Mouse (Mus musculus) adrenal gland (tissue): Measurements from ENCODE around the gene Kif5a.
"Not testable (repeated sequence)": the region's sequence is repeated elsewhere in the genome, so short reads cannot be mapped to it uniquely, and the experiment has no call there.

Experiments
- intact Hi-C: fragments of 180-260 bp; cut with DNase I; formaldehyde crosslinking; loops from one replicate; pipeline ENCODE4 v1.15.1; 2025

Kif5a gene

DNA sequence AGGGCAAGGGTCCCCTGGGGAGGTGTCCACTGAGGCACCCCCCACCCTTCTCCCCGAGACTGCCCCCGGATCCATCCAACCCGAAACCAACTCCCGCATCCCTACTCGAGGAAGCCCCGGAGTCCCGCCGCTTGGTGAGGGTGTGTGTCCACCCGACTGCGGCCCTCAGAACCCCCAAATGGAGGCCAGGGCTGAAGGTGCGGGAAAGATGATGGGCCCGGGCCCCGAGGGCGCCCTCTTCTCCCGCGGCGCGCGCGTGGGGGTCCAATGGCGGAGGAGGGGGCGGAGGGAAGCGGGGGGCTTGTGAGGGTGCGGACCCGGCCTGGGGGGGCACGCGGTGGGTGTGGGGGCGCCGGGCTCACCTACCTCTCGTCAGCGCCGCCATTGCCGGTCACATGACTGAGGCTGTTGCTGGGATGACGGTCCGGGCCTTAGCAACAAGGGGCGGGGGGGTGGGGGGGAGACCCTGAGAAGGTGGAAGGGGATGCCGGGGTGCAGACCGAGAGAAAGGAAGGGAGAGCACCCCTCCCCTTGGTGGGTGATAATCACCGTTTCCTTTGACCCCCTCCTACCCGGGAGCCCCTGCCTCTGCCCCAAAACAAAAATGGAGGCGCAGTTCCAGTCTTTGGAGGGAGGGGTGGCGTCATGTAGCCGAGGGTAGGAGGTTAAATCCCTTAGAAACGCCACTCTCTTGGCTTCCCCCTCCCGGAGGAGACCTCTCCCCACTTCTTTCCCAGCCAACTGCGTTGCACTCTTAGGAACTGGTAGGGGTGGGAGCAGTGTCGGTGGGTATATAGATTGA is 67.6 kb downstream of the Kif5a start, which contains the start of gene Dtx3:
TSS of gene Dtx3 (minus strand) at position 401 of the 802 bp plus-strand sequence.
- intact Hi-C loops: no loop called here

- intact Hi-C loops: no loop called here
Observed at GRCm38 (mm10) chr10:127194428-127195327, 68.5 kb downstream of the Kif5a start.

DNA sequence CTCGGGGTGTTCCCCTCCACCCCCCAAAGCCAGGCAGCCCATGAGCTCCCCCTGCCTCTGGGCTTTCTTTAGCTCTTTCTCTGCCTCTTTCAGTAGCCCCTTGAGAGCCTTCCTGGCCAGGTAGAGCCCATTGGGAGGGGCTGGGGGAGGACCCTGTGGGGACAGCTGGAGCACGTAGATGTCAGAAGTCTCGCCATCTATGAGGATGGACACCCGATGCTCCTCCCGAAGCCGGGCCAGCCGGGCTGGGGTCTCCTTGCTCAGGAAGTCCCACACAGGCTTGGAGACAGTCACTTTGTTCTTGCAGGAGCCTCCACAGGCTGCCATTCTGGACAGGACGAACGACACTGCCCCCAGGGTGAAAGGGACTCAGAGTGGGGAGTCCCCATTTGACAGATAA is 70.1 kb downstream of the Kif5a start:
- intact Hi-C loops: no loop called here

DNA sequence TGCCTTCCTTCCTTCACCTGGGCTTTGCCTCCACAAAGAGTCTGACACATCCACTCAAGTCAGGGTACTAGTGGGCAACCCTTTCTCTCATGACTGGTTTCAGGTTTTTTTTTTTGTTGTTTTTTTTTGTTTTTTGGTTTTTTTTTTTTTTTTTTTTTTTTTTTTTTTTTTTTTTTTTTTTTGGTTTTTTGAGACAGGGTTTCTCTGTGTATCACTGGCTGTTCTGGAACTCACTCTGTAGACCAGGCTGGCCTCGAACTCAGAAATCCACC is 71.2 kb downstream of the Kif5a start:
- intact Hi-C loops: not testable (repeated sequence)

- intact Hi-C loops: no loop called here
Observed at GRCm38 (mm10) chr10:127191191-127192056, 71.7 kb downstream of the Kif5a start.

DNA sequence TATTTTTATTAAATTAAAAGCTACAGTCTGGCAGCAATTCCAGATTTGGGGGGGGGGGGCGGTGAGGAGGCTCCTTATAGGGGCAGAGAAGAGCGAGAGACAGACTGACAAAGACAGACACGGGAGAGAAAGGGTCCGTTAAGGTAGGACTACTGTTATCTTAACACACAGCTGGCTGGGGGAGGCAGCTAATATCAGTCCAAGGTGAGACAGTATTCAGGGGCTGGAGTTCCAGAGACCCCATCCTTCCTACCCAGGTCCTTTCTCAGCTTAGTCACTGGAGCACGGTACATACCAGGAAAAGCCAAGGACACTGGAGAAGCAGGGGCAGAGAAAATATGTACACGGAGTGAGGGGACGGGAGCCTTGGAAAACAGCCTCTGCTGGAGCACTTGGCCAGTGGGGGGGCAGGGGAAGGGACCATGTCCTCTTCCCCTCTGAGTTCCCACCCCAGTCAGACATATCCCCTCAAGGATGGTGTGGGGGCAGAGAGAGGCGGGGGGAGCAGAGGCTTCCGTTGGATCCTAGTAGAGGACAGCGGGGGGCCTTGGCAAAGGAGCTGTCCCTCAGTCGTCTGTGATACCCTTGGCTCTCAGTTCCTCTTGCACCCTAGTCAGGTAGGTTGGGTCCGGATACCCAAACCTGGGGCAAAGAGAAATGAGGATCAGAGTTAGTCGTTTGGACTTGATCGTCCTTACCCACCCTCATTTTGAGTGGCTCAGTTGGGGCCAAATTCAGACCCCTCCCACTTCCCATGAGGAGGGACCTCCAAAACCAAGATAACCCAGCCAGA is 72.6 kb downstream of the Kif5a start:
- intact Hi-C loops: no loop called here

GRCm38 (mm10) chr10:127189651-127190381 is 73.3 kb downstream of the Kif5a start, which contains the start of gene Arhgef25:
TSS of gene Arhgef25 (minus strand) at chr10:127190083.
- intact Hi-C loops: no loop called here

DNA sequence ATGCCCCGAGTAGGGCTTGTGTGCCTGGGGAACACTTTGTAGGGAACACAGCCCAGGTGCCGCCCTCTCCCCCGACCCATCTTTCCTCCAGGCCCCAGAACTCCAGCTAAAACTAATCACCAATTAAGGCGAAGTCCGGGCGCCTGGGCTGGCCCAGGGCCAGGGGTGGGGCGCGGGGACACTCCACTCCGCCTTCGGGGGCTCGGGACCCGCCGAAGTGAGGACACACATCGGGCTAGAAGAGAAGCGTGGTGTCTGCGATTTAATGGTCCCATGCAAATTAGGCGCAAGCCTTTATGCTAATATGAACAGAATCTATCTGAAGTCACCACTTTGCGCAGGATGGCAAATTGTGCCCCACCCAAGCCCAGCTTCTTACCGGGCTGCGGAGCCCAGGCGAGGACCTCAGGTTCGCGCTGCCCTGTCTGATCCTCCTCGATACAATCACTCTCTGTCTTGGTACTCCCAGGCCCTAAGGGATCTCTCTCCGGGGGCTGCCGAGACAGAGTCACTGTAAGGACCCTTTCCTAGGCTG is 74.0 kb downstream of the Kif5a start:
- intact Hi-C loops: no loop called here

- intact Hi-C loops: no loop called here
Observed at GRCm38 (mm10) chr10:127188465-127189115, 74.6 kb downstream of the Kif5a start.

GRCm38 (mm10) chr10:127188079-127188453 is 75.1 kb downstream of the Kif5a start:
- intact Hi-C loops: no loop called here

- intact Hi-C loops: no loop called here
Observed at GRCm38 (mm10) chr10:127187371-127188078, 75.6 kb downstream of the Kif5a start.

DNA sequence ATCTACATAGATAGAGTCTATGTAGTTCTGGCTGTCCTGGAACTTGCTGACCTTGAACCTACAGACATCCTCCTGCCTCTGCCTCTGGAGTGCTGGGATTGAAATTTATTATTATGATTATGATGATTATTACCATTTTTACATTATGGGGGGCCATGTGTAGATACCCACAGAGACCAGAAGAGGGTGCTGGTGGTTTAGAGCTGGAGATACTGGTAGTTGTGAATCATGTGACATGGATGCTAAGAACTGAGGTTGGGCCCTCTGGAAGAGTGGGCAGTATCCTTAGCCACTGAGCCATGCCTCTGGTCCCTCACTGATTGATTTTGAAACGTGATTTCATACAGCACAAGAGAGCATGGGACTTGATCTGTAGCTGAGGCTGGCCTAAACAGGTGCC is 76.7 kb downstream of the Kif5a start:
- intact Hi-C loops: no loop called here

DNA sequence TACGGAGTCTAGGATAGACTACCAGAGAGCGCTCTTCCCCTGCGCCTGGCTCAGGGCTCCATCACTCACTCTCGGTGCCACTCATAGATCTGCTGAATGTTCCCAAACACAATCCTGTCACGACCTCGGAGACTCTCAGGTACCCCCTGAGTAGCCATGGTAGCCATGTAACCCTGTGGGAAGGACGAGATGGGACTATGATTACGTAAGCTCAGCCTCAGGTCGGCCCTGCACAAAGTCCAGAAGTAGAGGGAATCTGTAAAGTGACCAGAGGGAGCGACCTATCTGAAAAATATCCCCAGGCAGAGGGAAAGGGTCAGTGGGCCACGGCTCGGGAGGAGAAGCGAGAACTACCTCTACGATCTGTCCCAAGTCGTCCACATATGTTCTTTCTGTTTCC is 77.6 kb downstream of the Kif5a start:
- intact Hi-C loops: no loop called here

GRCm38 (mm10) chr10:127185101-127185500 is 78.0 kb downstream of the Kif5a start:
- intact Hi-C loops: no loop called here

DNA sequence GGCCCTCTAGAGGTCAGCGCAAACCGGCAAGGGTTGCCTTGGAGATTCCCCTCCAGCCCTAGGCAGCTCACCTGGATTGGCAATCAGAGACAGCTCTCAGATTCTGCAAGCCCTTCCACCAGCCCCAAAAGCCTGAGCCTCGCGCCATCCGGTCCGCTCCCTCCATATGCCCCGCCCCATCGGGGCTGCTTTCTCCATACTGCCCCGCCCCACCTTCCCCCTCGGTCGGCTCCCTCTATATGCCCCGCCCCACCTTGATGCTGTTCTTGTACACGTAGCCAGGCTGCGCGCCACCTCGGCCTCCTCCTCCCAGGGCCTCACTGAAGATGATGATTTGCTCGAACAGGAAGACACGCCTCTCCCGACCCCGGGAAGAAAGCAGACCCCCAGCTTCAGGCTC is 79.4 kb downstream of the Kif5a start:
- intact Hi-C loops: no loop called here

DNA sequence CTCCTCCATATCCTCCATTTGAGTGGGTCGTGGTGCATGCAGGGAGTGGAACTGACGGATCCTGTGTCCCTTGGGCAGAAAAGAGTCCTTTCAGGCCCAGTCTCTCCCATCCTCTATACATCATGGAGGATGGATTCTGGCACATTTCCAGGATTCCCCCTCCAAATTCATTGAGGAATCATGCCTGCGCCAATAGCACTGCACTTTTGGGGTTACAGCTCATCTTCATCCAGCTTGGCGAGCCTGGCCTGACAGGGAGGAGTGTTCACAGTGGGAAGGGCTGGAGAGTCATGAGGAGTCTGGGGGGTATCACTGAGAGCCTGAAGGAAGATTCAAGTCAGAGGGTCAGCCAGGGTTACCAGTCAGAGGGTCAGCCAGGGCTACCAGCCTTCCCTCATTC is 80.5 kb downstream of the Kif5a start:
- intact Hi-C loops: no loop called here

DNA sequence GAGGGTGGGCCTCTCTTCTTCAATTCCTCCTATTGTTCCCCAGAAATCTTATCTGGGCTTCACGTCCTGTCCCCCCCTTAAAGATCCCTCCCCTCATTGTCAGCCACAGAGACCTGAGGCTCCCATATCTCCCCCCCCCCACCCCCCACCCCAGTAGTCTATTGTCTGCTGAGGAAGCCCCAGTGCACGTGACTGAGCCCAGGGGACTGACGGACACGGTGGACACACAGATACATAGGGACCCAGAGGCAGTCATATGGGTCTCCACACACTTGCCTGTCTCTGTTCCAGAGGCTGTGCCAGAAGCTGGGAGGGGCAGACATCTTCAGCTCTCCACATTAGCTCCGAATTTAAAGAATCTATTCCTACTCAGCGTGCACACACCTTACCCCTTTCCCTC is 81.6 kb downstream of the Kif5a start:
- intact Hi-C loops: no loop called here

DNA sequence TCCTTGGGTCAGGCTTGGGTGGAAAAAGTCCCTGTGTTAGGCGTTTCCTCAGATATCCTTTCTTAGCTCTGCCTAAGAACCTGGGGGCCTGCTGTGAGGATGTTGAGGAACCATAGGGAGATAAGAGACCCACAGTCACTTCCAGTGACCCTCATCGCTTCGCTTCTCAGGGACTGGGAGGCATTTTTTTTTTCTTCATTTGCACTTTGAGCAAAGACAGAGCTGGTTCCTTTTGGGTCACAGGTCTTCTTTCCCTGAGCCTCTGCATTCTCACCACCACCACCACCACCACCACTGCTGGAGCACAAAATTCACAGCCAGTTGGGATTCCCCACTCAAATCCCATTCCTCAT is 82.5 kb downstream of the Kif5a start:
- intact Hi-C loops: no loop called here
